Mouse (Mus musculus) ES-E14 (cell line): ENCODE measurements around the gene Tagln3.

Experiments
- HCFC1 ChIP-seq: IDR thresholded peaks from 2 replicates; pipeline ENCODE4 v1.6.1; 2012; ENCODE audit warnings: low read length, inconsistent platforms, borderline replicate concordance; ENCODE audit not compliant: insufficient read depth
- MAFK ChIP-seq: IDR thresholded peaks from 2 replicates; pipeline ENCODE4 v1.6.1; 2014; ENCODE audit warnings: mild to moderate bottlenecking, low read depth, low read length, inconsistent platforms; ENCODE audit not compliant: insufficient read depth
- ZC3H11A ChIP-seq: IDR thresholded peaks from 2 replicates; pipeline ENCODE4 v1.6.1; 2012; ENCODE audit warnings: low read depth, mild to moderate bottlenecking, inconsistent platforms, low read length, borderline replicate concordance
- ZNF384 ChIP-seq: IDR thresholded peaks from 2 replicates; pipeline ENCODE4 v1.6.1; 2012; ENCODE audit warnings: low read depth, low read length, inconsistent platforms

DNA sequence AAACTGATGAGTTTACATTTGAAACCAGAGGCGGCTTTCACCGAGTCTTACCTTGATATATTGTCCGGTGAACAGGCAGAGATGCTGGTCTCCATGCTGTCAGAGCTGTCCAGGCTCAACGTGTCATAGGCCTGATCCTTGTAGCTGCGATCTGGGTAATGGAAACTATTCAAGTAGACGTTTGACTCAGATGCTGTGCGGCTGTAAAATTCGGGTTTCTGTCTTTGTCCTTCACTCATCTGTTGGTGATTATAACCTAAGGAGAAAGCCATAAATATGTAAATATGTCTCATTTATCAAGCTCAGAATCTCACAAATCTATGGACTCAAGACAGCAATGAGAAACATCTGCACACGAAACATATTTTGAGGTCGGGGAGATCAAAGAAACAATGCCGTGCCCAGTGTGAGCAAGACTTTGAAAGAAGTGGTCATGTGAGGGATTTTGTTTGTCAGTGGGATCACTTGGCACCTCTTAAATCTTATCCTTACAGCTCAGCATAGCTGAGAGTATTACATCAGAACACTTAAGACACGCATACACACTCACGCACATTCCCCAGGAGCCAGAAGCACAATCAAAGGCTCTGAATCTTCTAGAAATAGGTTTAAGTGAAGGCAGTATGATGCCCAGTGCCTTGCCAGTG, 38.6 kb upstream of the Tagln3 start:
- TF ChIP-seq HCFC1 (no peak), ZNF384 (no peak), MAFK (no peak), ZC3H11A (no peak)
